Mouse (Mus musculus) myocyte (in vitro differentiated cells): ENCODE results near the gene Chst15. TPM values are rescaled to one million over a fixed set of nuclear protein-coding genes. Genes with fewer than 3 reads are reported as not detected.

Source experiments
- H3K27me3 ChIP-seq: one replicate; pipeline ENCODE4 v1.6.1; 2011; ENCODE audit not compliant: control insufficient read depth, insufficient read depth, insufficient read length
- H3K36me3 ChIP-seq: one replicate; pipeline ENCODE4 v1.6.1; 2011; ENCODE audit not compliant: control insufficient read depth, insufficient read depth
- H3K4me2 ChIP-seq: one replicate; pipeline ENCODE4 v1.6.1; 2011; ENCODE audit warnings: low read depth, control low read depth
- H3K4me3 ChIP-seq: one replicate; pipeline ENCODE4 v1.5.1; 2011; ENCODE audit warnings: mild to moderate bottlenecking, control low read depth, moderate library complexity
- H3K79me2 ChIP-seq: one replicate; pipeline ENCODE4 v1.6.1; 2011; ENCODE audit not compliant: control insufficient read depth, insufficient read depth
- H3ac ChIP-seq: one replicate; pipeline ENCODE4 v1.6.1; 2011; ENCODE audit not compliant: control insufficient read depth, insufficient read length
- CEBPB ChIP-seq: IDR thresholded peaks from 2 replicates; pipeline ENCODE4 v1.6.1; 2011; ENCODE audit warnings: mild to moderate bottlenecking, moderate library complexity; ENCODE audit not compliant: poor library complexity, insufficient read depth, severe bottlenecking
- E2F4 ChIP-seq: IDR thresholded peaks from one replicate; pipeline ENCODE4 v1.6.1; 2011; ENCODE audit warnings: mild to moderate bottlenecking, control low read depth, moderate library complexity; ENCODE audit not compliant: insufficient read depth
- MAX ChIP-seq: IDR thresholded peaks from one replicate; pipeline ENCODE4 v1.6.1; 2011; ENCODE audit warnings: low read depth, mild to moderate bottlenecking, control low read depth
- MYOD1 ChIP-seq, 3 experiments: IDR thresholded peaks; one replicate each; pipeline ENCODE4 v1.6.1; 2011; ENCODE audit warnings: control low read depth in 2 of 3, low read depth in 2 of 3, mild to moderate bottlenecking in 2 of 3, moderate library complexity in 1 of 3; ENCODE audit not compliant: insufficient read length in 2 of 3, control insufficient read depth in 1 of 3
- MYOG ChIP-seq, 3 experiments: IDR thresholded peaks; one replicate each; pipeline ENCODE4 v1.6.1; 2011; ENCODE audit warnings: control low read depth in 2 of 3, low read depth in 2 of 3, mild to moderate bottlenecking in 2 of 3; ENCODE audit not compliant: insufficient read length in 2 of 3, control insufficient read depth in 1 of 3, insufficient read depth in 1 of 3
- POLR2A ChIP-seq: IDR thresholded peaks from one replicate; pipeline ENCODE4 v1.6.1; 2011; ENCODE audit warnings: low read depth, mild to moderate bottlenecking, control low read depth, moderate library complexity; ENCODE audit not compliant: insufficient read length
- POLR2AphosphoS2 ChIP-seq: IDR thresholded peaks from one replicate; pipeline ENCODE4 v1.6.1; 2011; ENCODE audit warnings: low read depth, control low read depth; ENCODE audit not compliant: insufficient read length
- REST ChIP-seq: IDR thresholded peaks from one replicate; pipeline ENCODE4 v1.6.1; 2011; ENCODE audit warnings: mild to moderate bottlenecking, control low read depth, moderate library complexity; ENCODE audit not compliant: insufficient read depth, insufficient read length
- SRF ChIP-seq: IDR thresholded peaks from one replicate; pipeline ENCODE4 v1.6.1; 2011; ENCODE audit warnings: low read depth; ENCODE audit not compliant: control insufficient read depth, insufficient read length
- TCF12 ChIP-seq: IDR thresholded peaks from one replicate; pipeline ENCODE4 v1.6.1; 2011; ENCODE audit warnings: mild to moderate bottlenecking, control low read depth; ENCODE audit not compliant: poor library complexity, insufficient read depth, severe bottlenecking
- TCF3 ChIP-seq: IDR thresholded peaks from one replicate; pipeline ENCODE4 v1.6.1; 2011; ENCODE audit warnings: low read depth, control low read depth; ENCODE audit not compliant: insufficient read length
- USF1 ChIP-seq: IDR thresholded peaks from one replicate; pipeline ENCODE4 v1.6.1; 2011; ENCODE audit warnings: low read depth, mild to moderate bottlenecking, control low read depth, moderate library complexity
- polyA plus RNA-seq: library from polyadenylated mRNA; unstranded; fragments of >200 nt; fragmentation: generic; extraction: Trizol; gene quantifications from one replicate; pipeline ENCODE4 v1.2.1, GENCODE M21; 2012; ENCODE audit warnings: missing spikeins

Gene Chst15
- polyA plus RNA-seq, 1 experiment = 13.4 TPM

DNA sequence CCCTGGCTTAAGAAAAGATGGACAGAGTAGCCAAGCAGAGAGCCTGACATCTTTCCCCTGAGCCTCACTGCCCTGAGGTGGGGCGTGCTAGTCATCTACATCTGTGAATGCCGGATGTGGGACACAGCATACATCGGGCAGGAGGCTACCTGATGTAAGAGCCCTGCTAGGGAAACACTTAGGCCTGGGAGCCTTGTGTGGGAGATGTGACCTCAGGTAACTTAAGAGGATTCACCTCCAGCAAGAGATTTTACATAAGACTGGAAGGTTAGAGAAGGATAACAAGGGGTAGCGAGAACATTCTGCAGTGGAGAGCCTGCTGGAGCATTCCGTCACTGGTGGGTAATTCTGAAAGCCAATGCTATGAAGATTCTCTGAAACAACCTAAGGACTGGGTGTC lies 69.9 kb downstream of the Chst15 start:
- Histone ChIP-seq H3K79me2 (no peaks in the 10 kb centered on the region), H3K4me2 (no peak overlapping the region), H3K27me3 (no peaks in the 10 kb centered on the region), H3K36me3 (peaks cover 12% of the 10 kb centered on the region), H3ac (no peak overlapping the region), H3K4me3 (no peak overlapping the region)
- TF ChIP-seq TCF12 = no peak
- no peak for TF ChIP-seq POLR2A
- no peak for TF ChIP-seq MYOG (IDR thresholded peaks at IDR 0.05; ENCODE audit: control insufficient read depth in 1 of 3, insufficient read depth in 1 of 3, insufficient read length in 2 of 3, low read depth in 2 of 3)

DNA sequence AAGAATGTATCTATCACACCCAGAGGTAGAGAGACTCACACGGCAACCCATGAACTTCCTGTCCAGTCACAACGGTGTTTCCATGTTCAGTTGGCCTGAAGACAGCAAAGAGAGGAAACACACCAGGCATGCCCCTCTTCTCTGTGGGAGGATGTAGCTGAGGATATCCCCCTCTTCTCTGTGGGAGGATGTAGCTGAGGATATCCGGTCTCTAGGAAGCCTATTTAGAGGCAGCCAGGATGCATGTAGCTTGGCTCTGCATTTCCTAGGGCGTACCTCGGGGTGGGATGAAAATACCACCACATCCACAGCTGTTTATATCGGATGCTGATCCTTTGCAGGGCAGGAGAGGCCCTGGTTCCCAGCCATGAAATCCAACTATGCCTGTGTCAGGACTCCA lies 71.3 kb downstream of the Chst15 start:
- Histone ChIP-seq H3K79me2 (no peaks in the 10 kb centered on the region), H3K4me3 (no peak overlapping the region), H3K36me3 (peaks cover 12% of the 10 kb centered on the region), H3K4me2 (no peak overlapping the region), H3ac (no peak overlapping the region), H3K27me3 (no peaks in the 10 kb centered on the region)
- TF ChIP-seq MYOG (IDR thresholded peaks at IDR 0.05; ENCODE audit: control insufficient read depth in 1 of 3, insufficient read depth in 1 of 3, insufficient read length in 2 of 3, low read depth in 2 of 3) (no peak), CEBPB (no peak), MAX (no peak), SRF (no peak), E2F4 (no peak), POLR2AphosphoS2 (no peak), TCF12 (no peak)

- Histone ChIP-seq H3ac (no peak overlapping the region), H3K79me2 (no peaks in the 10 kb centered on the region), H3K4me2 (no peak overlapping the region), H3K36me3 (peaks cover 12% of the 10 kb centered on the region), H3K4me3 (no peak overlapping the region), H3K27me3 (no peaks in the 10 kb centered on the region)
- no peak for TF ChIP-seq SRF
- no peak for TF ChIP-seq MYOD1 (IDR thresholded peaks at IDR 0.05; ENCODE audit: control insufficient read depth in 1 of 3, insufficient read length in 2 of 3, low read depth in 2 of 3)
- TF ChIP-seq USF1 = no peak
- TF ChIP-seq TCF3 = no peak
- no peak for TF ChIP-seq E2F4
- no peak for TF ChIP-seq MAX
These were observed 72.4 kb downstream of the Chst15 start for GRCm38 (mm10) chr7:132244637-132245036.

DNA sequence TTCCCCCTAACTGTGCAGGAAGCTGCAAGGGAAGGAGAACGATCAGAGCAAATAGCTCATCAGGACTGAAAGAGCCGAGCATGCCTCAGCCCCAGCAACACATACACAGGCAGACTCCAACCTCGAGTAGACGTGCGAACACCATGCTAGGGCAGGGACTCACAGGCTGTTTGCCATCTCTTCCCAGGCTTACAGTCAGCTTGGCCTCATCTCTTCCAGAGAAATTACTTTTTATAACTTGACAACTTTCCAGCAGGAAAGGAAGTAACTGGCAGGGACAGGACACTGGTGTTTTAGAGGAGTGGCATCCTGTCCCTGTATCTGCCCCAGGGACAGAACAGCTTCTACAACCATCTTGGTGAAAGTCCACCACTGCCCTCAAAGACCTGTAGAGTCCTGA lies 73.8 kb downstream of the Chst15 start:
- H3K4me2 ChIP-seq = no peak overlapping the region
- H3K4me3 ChIP-seq = no peak overlapping the region
- H3K27me3 ChIP-seq = no peaks in the 10 kb centered on the region
- no peaks in the 10 kb centered on the region for H3K79me2 ChIP-seq
- TF ChIP-seq MYOG (IDR thresholded peaks at IDR 0.05; ENCODE audit: control insufficient read depth in 1 of 3, insufficient read depth in 1 of 3, insufficient read length in 2 of 3, low read depth in 2 of 3) = no peak
- no peak for TF ChIP-seq POLR2AphosphoS2
- TF ChIP-seq MYOD1 (IDR thresholded peaks at IDR 0.05; ENCODE audit: control insufficient read depth in 1 of 3, insufficient read length in 2 of 3, low read depth in 2 of 3) = no peak
- no peak for TF ChIP-seq E2F4
- TF ChIP-seq REST = no peak
- TF ChIP-seq CEBPB = no peak
- no peak for TF ChIP-seq SRF
- TF ChIP-seq TCF12 = no peak
- TF ChIP-seq USF1 = no peak
- no peak for TF ChIP-seq TCF3
- TF ChIP-seq MAX = no peak
- no peak for TF ChIP-seq POLR2A
- no peak overlapping the region for H3ac ChIP-seq
- H3K36me3 ChIP-seq = peaks cover 16% of the 10 kb centered on the region

DNA sequence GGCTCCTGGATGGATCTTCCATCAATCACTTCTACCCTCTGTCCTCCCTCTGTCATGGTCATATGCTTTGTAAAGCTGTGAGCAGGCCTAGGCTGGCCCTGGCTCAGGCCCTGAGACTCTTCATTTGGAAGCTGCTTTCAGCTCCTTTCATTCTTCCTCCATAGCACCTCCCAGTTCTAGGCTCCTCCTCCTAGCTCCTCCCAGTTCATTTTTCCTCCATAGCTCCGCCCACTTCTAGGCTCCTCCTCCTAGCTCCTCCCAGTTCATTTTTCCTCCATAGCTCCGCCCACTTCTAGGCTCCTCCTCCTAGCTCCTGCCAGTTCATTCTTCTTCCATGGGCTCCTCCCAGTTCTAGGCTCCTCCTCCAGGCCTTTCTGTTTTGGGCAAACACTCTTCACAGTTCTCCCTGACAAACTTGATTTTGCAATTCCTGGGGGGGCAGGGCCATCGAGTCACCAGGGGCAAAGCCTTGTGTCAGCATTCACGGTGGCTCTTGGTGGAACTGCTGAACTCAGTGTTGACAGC lies 74.3 kb downstream of the Chst15 start:
- TF ChIP-seq MAX = no peak

DNA sequence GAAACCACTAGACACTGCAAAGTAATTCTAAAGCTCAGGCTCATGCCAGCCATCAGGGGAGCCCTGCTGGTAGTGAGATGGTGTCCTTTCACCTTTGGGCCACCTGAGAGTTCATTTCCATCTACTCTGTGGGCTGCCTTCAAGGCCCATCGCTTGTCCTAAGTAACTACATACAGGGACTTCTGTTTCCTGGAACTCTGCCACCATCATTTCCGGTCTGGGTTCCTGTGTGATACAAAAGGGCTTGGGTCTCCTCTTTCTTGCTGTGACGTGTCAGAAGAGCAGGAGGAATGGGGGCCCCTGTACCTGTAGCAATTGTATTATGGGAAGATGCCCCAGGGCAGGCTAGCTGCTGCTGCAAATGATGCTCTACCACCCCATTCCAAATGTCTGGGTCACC lies 78.1 kb downstream of the Chst15 start:
- Histone ChIP-seq H3K36me3 (peaks cover 11% of the 10 kb centered on the region), H3K27me3 (no peaks in the 10 kb centered on the region), H3ac (no peak overlapping the region), H3K4me2 (no peak overlapping the region), H3K79me2 (no peaks in the 10 kb centered on the region), H3K4me3 (no peak overlapping the region)
- TF ChIP-seq MAX = no peak
- TF ChIP-seq POLR2A = no peak
- no peak for TF ChIP-seq POLR2AphosphoS2
- TF ChIP-seq MYOG (IDR thresholded peaks at IDR 0.05; ENCODE audit: control insufficient read depth in 1 of 3, insufficient read depth in 1 of 3, insufficient read length in 2 of 3, low read depth in 2 of 3) = no peak
- TF ChIP-seq E2F4 = no peak

More for the DNA sequence above, 74.3 kb downstream of the Chst15 start:
- Histone ChIP-seq H3K36me3 (peaks cover 17% of the 10 kb centered on the region), H3ac (no peak overlapping the region), H3K79me2 (no peaks in the 10 kb centered on the region), H3K4me2 (no peak overlapping the region), H3K27me3 (no peaks in the 10 kb centered on the region), H3K4me3 (no peak overlapping the region)
